Mouse (Mus musculus) layer of hippocampus, postnatal 10 days (tissue): ENCODE measurements around the gene Triap1. TPM values are rescaled to one million over a fixed set of nuclear protein-coding genes. Genes with fewer than 3 reads are reported as not detected.
A peak's percentile ranks its signal among the peaks of the same experiment; 100 is the strongest.
"Not testable (repeated sequence)": the region's sequence is repeated elsewhere in the genome, so short reads cannot be mapped to it uniquely, and the experiment has no call there.

Experiments used
- DNase-seq, 2 experiments: peaks; one replicate each; pipeline ENCODE4 v3.0.0; 2021; ENCODE audit warnings: low spot score in 2 of 2
- total RNA-seq, 2 experiments: library from RNA; stranded (reverse); gene quantifications; 2 replicates each; pipeline ENCODE4 v1.2.3; 2021

The Triap1 gene
- total RNA-seq, 2 experiments from 2014 or later: 31.0 to 35.3 TPM

- no peak for DNase-seq
These were observed 10.1 kb upstream of the Triap1 start for GRCm38 (mm10) chr5:115330955-115331354.

DNA sequence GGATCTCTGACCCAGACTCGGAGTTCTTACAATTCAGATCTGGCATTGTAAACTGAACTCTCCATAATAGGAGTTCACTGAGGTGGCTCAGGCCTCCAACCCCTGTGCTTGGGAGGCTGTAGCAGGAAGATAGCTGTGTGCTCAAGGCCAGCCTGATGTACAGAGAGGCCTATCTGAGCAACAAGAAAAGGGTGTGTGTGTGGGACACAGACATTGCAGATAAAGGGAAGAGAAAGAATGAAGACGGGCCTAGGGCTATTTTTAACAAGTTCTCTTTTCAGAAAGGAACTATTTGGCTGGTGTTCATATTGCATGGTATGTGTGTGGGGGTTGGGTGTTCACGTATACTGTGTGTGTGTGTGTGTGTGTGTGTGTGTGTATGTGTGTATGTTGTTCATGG, 7.4 kb upstream of the Triap1 start:
- DNase-seq: no peak

DNA sequence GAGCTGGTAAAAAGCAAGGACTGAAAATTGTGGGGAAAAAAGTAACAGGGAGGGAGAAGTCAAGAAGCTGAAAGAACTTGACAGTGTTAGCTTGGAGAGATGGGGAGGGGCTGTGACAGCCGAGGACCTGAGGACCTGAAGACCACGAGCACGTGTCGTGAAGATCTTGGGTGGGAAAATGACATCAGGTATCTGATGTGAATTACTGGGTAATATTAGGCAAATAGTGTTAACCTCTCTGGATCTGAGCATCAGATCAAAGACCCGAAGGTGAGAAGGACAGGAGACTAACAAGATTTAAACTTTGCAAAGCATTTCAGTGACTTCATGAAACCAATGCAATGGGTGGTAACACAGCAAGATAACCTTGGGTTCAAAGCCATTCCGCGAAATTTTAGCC, 1.0 kb upstream of the Triap1 start:
- DNase-seq: no peak

GRCm38 (mm10) chr5:115341314-115342165, 515 bp downstream of the Triap1 start:
- DNase-seq: no peak

DNA sequence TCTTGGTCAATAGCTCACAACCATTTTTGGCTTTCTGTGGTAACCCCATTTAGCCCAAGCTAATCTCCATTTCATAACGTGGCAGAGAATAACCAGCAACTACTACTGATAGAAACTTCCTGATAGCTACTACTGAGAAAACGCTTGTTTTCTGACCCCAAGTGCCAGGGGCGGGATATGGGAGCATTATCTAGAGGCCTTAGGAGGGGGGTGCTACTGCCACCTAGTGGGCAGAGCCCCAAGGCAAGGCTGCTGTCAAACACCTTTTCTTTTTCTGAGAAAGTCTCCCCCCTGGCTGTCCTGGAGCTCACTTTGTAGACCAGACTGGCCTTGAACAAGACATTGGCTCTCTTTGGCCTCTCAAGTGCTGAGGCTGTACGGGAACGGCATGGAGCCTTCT, 6.5 kb downstream of the Triap1 start:
- peak; percentile 78 to 84 for DNase-seq

GRCm38 (mm10) chr5:115348546-115349224, 7.7 kb downstream of the Triap1 start, which contains the start of gene Cox6a1:
Cox6a1 (minus strand) TSS chr5:115348981.
- peak; percentile 99 for DNase-seq

- DNase-seq: no peak
These were observed 8.2 kb downstream of the Triap1 start for GRCm38 (mm10) chr5:115349225-115349555.

GRCm38 (mm10) chr5:115351348-115351747, 10.3 kb downstream of the Triap1 start:
- DNase-seq: no peak

DNA sequence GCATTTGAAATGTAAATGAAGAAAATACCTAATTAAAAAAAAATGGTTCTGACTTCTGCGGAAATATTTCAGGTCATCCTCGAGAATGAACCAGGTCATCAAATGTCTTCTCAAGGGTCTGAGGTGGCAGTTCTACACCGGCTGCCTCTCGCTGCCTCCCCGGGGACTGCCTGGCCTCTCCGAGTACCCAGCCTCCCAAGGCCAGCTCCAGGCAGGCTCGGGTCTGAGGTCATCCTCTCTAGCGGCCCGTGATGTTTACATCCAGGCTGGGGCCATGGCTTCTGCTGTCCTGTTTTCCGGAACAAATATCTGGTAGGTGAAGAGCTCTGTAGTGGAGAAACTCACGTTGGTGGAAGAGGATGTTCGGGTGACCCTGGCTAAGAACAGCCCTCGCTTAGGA, 14.0 kb downstream of the Triap1 start:
- DNase-seq: no peak

DNA sequence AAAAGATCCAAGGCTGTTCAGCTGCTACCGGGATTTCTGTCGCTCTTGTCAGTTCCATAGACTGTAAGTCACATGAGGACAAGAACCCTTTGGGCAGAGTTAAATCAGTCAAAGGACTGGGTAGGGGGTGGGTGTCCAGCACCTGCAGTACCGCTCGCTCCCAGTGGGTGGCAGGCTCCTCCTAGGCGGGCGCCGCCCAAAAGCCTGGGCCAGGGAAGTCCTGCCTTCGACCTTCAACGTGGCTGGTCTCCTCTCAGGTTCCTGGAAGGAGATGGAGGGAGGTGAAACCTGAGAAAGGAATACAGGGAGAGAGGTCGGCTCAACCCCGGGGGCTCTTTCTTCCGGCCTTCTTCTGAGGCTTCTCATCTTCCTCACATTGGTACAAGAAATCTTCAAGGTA, 17.8 kb downstream of the Triap1 start:
- DNase-seq: peak; percentile 88 to 89

DNA sequence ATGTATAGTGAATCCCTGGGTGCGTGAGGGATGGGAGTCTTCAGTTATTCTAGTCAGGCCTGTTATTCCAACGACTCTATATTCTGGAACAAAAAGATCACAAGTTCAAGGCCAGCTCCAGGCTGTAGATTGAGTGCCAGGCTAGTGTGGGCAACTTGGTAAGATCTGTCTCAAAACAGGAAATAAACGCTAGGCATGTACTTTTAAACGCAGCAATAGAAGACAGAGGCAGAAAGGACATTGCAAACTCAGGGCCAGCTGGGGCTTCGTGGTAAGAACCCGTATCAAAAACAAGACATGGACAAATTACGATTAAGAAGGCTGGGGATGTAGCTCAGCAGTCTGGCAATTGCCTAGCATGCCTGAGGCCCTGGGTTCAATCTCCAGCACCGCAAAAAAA, 18.4 kb downstream of the Triap1 start:
- no peak for DNase-seq

- DNase-seq: no peak
These were observed 18.9 kb downstream of the Triap1 start for GRCm38 (mm10) chr5:115359851-115360372.

DNA sequence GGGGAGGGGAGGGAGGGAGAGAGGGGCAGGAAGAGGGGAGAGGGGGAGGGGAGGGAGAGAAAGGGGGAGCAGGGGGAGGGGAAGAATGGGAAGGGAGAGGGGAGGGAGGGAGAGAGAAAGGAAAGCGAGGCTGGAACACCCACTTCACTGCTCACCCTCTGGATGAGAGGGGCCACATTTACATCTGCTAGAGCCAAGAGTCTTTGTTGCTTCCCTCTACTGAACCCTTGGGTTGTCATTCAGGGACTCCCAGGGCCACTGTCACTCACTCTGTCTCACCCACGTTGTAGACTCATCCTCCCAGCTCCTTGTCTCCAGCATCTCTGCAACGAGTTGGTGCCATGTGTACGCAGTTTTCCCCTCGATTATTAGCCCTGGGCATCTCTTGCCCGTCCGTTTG, 21.2 kb downstream of the Triap1 start:
- DNase-seq: no peak

DNA sequence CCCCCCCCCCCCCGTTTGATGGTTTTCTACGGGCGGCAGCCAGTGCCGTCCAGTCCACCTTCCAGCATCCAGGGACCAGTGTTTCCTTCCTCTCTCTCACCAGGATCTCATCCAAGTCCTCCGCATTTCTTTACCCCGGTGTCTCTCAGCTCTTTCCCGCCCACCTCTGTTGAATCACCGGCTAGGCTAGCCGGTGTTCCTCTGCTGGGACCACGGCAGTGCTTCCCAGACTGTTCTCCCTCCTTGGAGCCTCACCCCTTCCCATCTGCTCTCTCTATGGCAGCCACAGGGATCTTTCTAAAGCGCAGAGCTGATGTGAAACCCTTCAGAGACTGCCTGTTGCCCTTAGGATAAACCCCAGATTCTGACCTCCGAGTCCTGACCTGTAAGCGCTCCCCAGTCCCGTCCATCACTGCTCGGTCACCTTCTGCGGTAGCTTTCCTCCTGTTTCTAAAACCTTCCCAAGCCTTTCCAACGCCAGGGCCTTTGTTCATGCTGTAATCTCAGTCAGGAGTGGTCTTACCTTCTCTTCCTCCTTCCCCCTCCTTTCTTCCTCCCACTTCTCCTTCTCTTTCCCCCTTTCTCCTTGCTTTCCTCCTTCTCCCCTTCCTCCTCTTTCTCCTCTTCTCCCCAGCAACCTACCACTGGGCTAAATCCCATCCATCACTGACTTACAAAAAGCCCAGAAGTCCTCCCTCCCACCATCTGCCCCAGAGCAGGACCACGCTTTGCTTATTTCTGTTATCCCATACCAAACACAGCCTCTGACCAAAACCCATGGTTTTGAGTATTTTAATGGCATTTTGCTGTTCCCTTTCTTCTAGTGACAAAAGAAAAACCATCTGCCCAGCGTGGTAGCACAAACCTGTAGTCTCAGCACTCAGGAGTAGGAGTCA, 22.0 kb downstream of the Triap1 start:
- DNase-seq: peak in 1 of 2 experiments; percentile 23

DNA sequence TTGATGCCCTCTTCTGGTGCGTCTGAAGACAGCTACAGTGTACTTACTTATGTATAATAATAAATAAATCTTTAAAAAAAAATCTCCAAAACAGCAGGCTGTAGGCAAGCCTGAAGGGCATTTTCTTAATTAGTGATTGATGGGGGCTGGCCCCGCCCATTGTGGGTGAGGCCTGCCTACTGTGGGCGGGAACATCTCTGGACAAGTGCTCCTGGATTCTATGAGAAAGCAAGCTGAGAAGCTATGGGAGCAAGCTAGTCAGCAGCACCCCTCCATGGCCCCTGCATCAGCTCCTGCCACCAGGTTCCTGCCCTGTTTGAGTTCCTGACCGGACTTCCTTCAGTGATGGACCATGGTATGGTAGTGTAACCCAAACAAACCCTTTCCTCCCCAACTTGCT, 23.8 kb downstream of the Triap1 start:
- no peak for DNase-seq

DNA sequence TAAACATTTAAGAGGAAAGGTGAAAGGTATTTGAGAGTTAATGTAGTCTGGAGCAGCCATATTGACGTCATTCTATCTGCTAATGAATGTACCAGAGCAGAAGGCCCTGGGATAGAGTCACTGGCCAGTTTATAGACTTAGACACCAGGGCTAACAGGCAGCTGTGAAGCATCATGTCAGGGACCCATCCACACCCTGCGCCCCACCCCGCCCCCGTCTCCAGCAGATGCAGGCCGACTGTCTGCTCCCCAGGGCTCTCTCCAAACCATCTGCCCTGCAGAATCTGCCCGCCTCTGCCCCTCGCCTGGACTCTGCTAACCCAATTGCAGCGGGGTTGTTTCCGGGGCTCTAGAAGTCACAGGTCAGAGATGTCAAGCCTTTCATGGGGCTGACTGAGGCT, 30.7 kb downstream of the Triap1 start:
- no peak for DNase-seq

GRCm38 (mm10) chr5:115373441-115374203, 32.6 kb downstream of the Triap1 start:
- DNase-seq: peak in 1 of 2 experiments; percentile 34

DNA sequence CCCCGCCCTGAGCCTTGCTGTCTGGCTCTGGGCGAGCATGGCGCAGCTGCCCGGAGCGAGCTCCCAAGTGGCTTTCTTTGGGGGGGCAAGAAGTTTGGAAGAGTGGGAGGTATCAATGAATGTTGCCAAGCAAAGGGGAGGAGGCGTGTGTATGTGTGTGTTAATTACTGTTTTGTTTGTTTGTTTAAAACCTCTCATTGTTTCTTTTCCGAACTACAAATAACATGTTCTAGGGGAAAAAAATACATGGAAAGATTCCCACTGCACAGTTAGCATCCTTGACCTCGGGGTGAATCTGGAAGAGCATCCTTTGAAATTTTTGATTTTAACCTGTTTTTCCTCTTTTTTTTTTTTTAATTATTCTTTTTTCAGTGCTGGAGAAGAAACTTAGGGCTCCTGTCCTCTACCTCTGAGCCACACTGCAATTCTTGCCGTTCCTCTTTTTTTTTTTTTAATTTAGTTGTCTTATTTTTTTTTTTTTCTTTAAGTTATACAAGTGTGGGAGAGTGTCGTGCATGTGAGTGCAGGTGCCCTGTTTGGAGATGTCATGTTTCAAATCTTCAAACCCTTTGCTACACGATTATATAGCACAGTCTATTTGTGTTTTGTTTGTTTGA, 33.3 kb downstream of the Triap1 start:
- no peak for DNase-seq

DNA sequence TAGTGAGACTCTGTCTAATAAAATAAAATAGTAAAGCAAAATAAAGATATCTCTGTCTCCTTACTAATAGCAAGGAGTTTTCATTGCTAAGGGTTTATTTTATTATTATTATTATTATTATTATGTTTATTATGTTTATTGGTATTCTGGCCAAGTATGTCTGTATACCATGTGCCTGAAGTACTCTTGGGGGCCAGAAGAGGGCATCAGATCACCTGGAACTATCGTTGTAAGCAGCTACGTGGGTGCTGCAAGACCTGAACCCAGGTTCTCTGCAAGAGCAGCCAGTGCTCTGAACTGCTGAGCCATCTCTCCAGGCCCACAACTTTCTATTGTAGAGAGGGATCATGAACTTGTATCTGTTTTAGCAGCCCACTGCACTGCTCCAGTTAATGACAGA, 34.4 kb downstream of the Triap1 start:
- no peak for DNase-seq

- not testable (repeated sequence) for DNase-seq
These were observed 37.9 kb downstream of the Triap1 start for GRCm38 (mm10) chr5:115378882-115379281.
